7 mouse cellular contexts compared by ENCODE assay signal in genomic region chr5:33142790-33143455, GRCm38 (mm10). TPM values are rescaled to one million over a fixed set of nuclear protein-coding genes. Genes with fewer than 3 reads are reported as not detected.
A peak's percentile ranks its signal among the peaks of the same experiment; 100 is the strongest.
DNase-seq lines count a peak whose midpoint lies in the region; TF ChIP-seq lines count a peak whose summit lies in the region.

No protein-coding gene starts in this region.

- intact Hi-C loops in left cerebral cortex, postnatal 4 days (cut with DNase I): loop anchor here (5.0 kb wide), 1 partner anchor 101 kb away; no protein-coding TSS in a partner anchor

- H3K4me1 ChIP-seq in spleen, adult 2 months (ENCODE audit: control insufficient read depth, insufficient read depth, insufficient read length): no peaks in the 10 kb centered on the region
- H3K4me1 ChIP-seq in kidney, adult 2 months (ENCODE audit: control insufficient read depth, insufficient read depth, low read length): no peaks in the 10 kb centered on the region

- 20% methylated on average over 7 of the region's 7 CpGs for WGBS in spleen, adult 2 months
- 33% methylated on average over 7 of the region's 7 CpGs for WGBS in kidney, adult 2 months

- no peak for TF ChIP-seq CTCF in spleen, adult 2 months (IDR thresholded peaks at IDR 0.05; ENCODE audit: extremely low read depth, insufficient read depth, insufficient read length, insufficient replicate concordance)
- TF ChIP-seq CTCF in kidney, adult 2 months (conservative IDR thresholded peaks at IDR 0.05; ENCODE audit: insufficient read depth, insufficient read length, low read depth, low read length): peak; percentile 15; the same call in 1 of the 2 replicates

- H3K4me3 ChIP-seq in spleen, adult 2 months (ENCODE audit: extremely low read depth, insufficient read depth, insufficient read length): no peak overlapping the region
- H3K4me3 ChIP-seq in kidney, adult 2 months (ENCODE audit: insufficient read depth, low read depth, low read length): no peak overlapping the region

- H3K36me3 ChIP-seq in spleen, adult 2 months (ENCODE audit: control insufficient read depth, insufficient read depth, low read length): no peaks in the 10 kb centered on the region
- no peaks in the 10 kb centered on the region for H3K36me3 ChIP-seq in kidney, adult 2 months (ENCODE audit: control insufficient read depth, insufficient read depth, low read length)
- no peaks in the 10 kb centered on the region for H3K36me3 ChIP-seq in splenic B cell, adult 2 months (ENCODE audit: control insufficient read depth, insufficient read depth, low read length, poor library complexity, severe bottlenecking)

- no peak overlapping the region for H3K27ac ChIP-seq in spleen, adult 2 months (ENCODE audit: insufficient read depth, low read length)
- no peak overlapping the region for H3K27ac ChIP-seq in kidney, adult 2 months (ENCODE audit: insufficient read depth, low read depth, low read length)

- DNase-seq in spleen, adult 2 months (ENCODE audit: low read depth in 1 of 2, low spot score in 2 of 2): peak; percentile 9 to 19
- DNase-seq in spleen, postnatal 4 days (ENCODE audit: low spot score in 2 of 2): no peak
- DNase-seq in ZHBTc4 (ENCODE audit: low read depth, low spot score): peak; percentile 62
- peak; percentile 55 for DNase-seq in embryo, embryonic 10 days (ENCODE audit: low spot score)
- peak; percentile 74 for DNase-seq in kidney, adult 2 months
- DNase-seq in left cerebral cortex, postnatal 4 days: peak; percentile 15
- DNase-seq in splenic B cell, adult 2 months (ENCODE audit: low read depth, low spot score): peak; percentile 45

- H3K27me3 ChIP-seq in spleen, adult 2 months (ENCODE audit: control insufficient read depth, insufficient read depth, low read length): no peaks in the 10 kb centered on the region
- H3K27me3 ChIP-seq in kidney, adult 2 months (replicated peaks; ENCODE audit: control insufficient read depth, insufficient read depth, low read length): no peaks in the 10 kb centered on the region; the same call in 1 of the 2 replicates
- H3K27me3 ChIP-seq in splenic B cell, adult 2 months (ENCODE audit: control insufficient read depth, insufficient read depth, low read length, poor library complexity, severe bottlenecking): no peaks in the 10 kb centered on the region

- no peak for TF ChIP-seq POLR2A in spleen, adult 2 months (IDR thresholded peaks at IDR 0.05; ENCODE audit: low read depth, low read length)
- no peak for TF ChIP-seq POLR2A in kidney, adult 2 months (IDR thresholded peaks at IDR 0.05; ENCODE audit: low read depth, low read length)

RNA-seq across cellular contexts. Expression of gene Slc5a1, which starts 38.9 kb away (rescaled TPM):
- 0.02 and 0.05 TPM in 2 replicates for polyA plus RNA-seq in spleen, adult 2 months (2012; rRNA removed)
- polyA plus RNA-seq in kidney, adult 2 months (2012; rRNA removed): 31.2 and 40.0 TPM in 2 replicates
- under 1 TPM in 1 of 2 experiments, not detected in 1; 0.08 TPM for total RNA-seq in left cerebral cortex, postnatal 4 days (2021)

Comparison
In these comparisons a context has a peak if more than half of its experiments do, and no peak if none do; other contexts are left out.
1. DNase-seq: peak in spleen, adult 2 months (2 of 2), ZHBTc4 (single experiment), embryo, embryonic 10 days (single experiment), kidney, adult 2 months (single experiment), left cerebral cortex, postnatal 4 days (single experiment) and splenic B cell, adult 2 months (single experiment); none in spleen, postnatal 4 days (0 of 2).
2. RNA of gene Slc5a1, which starts 38.9 kb away (polyA plus RNA-seq): 31.2 to 40.0 TPM in kidney, adult 2 months; 0.02 to 0.05 TPM in spleen, adult 2 months; every median in the first group is over 10 times any median in the second.